Mouse (Mus musculus) urinary bladder, postnatal 25 days (tissue): Measurements from ENCODE around the gene Pla2g6.

Experiments used
- DNase-seq: peaks from one replicate; pipeline ENCODE4 v3.0.0; 2022; ENCODE audit warnings: low spot score

The Pla2g6 gene

DNA sequence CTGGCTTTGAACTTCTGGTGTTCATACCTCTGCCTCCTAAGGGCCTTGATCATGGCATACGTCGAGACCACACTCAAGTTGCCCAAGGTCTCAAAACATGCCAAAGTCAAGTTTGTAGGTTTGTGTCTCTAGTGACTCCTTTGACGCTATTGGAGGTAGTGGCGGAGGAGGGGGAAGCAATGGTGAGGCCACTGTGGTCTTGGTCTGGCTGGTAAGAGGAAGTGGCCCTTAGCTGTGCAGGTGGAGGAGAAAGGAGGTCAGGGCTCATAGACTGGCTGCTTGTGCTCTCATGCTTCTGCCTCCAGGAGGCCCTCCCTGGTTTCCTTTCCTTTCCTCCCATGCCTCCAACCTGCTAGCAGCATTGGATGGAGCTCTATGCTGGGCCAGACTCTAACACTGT is 22.7 kb upstream of the Pla2g6 start:
- DNase-seq = no peak

DNA sequence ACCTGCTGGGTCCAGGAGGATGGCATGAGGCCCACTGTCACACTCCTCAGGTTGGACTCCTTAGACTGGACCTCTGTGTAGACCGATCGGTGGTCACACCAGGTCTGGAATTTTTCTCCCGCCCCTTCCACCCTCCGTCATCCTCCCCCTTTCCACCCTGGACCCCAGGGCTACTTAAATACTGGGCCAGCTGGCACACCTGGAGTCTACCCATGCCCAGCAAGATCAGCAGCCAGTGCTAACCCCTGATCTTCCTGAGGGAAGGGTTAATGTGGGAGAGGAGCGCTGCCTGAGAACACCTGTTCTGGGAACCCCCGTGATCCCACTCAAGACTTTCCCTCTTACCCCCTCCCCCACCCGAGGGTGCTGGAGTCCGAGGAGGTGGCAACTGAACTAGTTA is 20.5 kb upstream of the Pla2g6 start:
- DNase-seq = no peak

DNA sequence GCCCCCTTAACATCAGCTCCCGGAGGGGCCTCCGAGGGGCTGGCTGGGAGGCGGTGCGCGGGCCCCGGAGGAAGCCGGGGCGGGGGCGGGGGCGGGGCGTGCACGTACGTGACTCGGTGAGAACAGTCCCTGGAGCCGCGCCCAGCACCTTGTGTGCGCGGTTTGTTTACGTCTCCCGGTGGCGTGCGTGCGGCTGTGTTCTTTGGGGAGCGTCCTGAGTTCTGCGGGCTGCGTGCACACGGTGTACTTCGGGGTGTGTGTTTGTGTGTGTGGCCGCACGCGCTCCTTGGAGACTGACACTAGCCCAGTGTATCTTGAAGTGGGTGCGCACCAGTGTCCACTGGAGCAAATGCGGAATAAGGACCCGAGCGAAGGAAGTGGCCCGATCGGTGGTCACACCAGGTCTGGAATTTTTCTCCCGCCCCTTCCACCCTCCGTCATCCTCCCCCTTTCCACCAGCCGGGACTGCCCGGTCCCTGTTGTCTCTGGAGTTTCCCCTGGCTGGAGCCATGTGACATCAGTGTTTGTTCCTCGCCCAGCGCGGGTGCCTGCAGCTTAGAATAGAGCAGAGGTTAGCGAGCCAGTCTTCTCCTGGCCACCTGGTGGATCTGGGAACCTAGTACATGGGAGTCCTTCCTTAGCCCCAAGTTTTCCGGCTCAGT is 19.8 kb upstream of the Pla2g6 start:
- peak; percentile 64 for DNase-seq

DNA sequence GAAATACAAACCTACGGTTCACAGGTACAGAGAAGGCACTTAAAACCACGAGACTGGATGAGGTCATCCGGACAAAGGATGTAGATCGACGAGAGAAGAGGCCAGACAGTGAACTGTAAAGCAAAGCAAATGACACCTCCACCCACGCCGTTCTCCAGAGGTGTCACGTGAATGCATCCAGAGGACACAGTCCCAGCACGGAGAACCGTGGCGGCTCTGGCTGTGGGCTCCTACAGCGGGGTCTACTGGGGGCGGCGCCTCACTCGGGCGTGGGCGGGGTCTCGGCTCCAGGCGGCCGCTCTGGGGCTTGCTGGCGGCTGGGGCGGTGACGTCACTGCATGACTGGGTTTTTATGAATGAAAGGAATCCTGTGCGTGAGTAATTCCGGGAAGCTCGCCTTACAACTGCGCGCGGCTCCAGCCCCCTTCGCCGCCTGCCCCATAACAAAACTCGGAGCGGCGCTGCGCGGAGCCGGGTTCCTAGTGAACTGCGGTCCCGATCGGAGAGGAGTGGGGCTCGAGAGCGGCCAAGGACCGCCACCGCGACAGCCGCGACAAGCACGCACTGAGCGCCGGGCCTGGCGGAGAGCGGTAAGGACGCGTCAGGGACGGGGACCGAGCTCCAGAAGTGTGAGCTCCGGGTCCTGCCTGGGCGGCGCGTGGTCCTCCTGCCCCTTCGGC is 19.1 kb upstream of the Pla2g6 start:
- DNase-seq = peak; percentile 93

DNA sequence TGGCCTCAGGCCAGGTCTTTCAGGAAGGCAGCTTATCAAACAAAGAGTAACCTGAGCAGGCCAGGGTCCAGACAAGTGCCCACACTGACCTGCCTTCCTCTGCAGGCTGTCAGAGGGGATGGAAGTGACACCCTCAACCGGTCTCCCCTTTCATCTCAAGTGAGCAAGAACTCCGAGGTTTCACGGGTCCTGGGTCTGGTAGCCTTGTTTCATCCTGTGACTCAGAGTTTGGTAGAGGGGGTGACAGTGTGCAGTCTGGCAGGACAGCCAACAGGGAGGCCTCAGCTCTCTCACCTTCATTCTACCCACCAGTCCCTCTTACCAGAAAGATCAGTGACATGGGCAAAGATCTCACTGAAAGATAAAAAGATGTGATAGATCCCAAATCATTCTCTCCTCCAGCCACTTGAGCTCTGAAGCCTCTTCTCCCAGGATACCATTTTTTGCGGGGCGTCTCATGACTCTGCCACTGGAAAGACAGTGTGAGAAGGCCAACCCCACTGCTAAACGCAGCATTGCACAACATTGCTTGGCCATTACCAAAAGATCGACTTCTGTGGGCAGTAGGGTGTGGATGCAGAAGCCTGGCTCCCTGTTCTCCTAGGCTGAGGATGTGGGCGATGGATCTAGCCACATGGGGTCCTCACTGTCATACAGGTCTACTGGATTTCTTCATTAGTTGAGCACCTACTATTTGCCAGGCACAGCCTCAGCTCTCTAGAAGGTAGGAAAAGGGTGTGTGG is 18.0 kb upstream of the Pla2g6 start, which contains the start of gene Maff:
TSS of gene Maff (plus strand) at position 571 of the 743 bp plus-strand sequence.
- no peak for DNase-seq

DNA sequence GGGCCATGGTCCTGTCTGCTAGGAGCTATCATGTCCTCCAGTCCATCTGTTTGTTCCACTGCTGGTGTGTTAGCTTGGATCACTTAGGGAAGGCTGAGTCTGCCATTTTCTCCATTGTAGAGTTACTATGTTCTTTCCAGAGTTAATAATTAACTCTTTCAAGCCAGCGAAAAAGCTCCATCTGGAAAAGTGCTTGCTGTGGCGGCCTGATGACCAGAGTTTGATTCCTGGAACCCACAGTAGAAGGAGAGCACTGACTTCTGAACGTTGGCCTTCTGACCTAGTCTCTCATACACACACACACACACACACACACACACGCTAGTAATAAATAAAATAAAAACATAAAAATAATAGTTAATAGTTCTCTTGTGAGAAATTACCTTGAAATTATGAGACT is 16.4 kb upstream of the Pla2g6 start:
- DNase-seq = no peak

DNA sequence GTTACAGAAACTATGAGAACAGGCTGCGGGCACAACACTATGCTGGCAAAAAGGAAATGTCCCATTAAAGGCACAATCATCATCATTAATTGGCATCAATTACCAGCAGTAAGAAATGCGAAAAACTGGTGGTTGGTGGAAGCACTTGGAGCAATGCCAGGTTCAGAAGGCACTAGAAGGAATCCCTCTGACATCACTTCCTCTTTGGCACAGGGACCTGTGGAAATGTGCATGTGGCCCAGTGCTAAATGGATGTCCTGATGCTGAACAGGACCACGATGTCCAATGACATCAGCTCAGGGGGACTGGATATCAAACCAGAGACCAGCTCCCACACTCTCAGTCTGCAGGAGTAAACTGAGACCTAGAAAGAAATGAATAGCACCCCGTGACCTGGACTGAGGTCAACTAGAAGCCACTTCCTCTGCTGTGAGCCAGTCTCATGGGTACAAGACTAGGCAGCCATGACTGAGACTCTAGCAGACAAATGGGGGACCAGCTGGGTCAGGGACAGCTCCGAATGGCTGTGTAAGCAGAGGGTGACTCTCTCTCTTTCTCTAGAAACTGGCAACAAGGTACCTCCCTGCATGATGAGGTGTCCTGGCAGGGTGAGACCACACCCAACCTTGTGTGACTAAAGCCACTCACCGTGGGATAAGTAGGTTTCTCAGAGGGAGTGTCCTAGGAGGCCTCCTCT is 14.6 kb upstream of the Pla2g6 start:
- no peak for DNase-seq

DNA sequence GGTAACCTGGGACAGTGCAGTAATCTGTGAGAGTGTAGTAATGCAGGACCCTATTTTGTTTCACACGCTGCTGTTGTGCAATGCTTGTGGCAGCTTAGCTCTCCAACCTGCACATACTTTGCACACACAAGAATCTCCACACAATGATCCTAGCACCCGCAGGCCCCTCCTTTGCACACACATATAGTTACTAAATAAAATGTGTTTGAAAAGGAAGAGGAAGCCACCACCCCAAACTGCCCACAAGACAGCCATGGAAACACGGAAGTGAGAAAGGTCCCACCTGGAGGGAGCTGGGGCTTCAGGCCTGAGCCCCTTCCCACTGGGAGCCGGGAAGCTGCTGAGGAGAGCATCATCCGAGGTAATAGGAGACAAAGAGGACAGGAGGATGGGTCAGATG is 10.8 kb upstream of the Pla2g6 start:
- DNase-seq = no peak

DNA sequence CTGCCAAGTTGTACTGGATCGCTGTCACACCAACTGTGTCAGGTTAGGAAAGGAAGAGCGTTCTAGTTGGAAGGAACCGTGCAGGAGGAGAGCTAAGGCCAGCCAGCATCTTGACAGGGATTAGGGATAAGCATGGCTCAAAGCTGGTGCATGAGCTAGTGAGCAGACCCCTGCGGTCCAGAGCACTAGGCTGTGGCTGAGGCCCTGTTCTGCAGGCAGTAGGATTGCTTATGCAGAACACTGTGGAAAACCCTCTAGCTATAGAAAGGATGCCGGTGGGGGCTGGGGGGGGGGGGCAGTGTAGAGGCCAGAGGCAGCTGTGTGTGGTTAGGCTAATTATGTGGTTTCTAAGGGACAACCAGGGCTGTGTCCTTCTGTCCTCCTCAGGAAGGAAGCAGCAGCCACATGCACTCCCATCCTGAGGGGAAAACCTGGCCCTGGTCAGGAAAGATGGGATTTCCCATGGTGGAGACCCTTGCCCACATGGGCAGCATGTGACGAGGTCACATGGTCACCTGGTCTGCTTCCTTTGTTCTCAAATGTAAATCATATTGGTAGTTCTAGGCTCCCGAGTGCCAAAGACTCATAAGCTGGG is 7.0 kb upstream of the Pla2g6 start:
- DNase-seq = no peak

DNA sequence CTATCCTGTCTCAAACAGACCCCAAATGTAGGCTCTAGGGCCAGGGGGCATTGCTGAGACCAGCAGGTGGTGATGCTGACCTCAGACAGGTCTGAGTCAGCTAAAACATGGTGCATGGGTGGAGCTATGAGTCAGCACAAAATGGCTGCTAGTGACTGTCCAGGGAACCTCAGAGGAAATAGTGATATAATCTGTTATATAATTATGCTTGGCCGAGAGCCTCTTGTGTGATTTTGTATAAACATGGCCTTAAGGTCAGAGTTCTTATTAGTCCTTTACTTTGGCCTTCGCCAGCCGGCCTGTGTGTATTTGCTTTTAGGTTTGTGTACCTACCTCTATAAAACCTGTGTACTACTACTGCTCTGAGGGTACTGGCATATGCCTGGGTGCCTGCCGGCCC is 5.2 kb upstream of the Pla2g6 start:
- DNase-seq = no peak

DNA sequence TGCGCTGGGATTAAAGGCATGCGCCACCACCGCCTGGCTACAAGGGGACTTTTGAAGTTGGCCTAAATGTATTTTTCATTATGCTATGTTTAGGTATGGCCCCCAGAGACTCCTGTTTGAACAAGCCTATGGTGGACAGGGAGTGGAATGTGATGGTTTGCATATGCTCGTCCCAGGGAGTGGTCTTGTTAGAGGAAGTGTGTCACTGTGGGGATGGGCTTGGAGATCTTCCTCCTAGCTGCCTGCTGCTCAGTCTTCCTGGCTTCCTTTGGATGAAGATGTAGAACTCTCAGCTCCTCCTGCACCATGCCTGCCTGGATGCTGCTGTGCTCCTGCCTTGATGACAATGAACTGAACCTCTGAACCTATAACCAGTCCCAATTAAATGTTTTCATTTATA is 2.3 kb upstream of the Pla2g6 start:
- DNase-seq = no peak

DNA sequence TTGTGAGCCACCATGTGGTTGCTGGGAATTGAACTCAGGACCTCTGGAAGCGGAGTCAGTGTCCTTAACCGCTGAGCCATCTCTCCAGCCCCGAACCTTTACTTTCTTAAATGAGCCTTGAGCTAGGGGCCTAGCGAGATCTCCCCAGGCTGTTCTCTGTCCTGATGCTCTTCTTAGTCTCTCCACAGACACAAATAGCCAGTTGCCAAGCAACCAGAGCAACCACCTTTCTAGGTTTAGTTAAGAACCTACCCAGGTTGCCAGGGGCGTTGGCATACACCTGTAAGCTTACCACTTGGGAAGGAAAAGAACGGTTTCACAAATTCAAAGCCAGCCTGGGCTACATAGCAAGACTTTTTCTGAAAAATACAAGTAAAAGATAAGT is 1.8 kb upstream of the Pla2g6 start:
- no peak for DNase-seq

DNA sequence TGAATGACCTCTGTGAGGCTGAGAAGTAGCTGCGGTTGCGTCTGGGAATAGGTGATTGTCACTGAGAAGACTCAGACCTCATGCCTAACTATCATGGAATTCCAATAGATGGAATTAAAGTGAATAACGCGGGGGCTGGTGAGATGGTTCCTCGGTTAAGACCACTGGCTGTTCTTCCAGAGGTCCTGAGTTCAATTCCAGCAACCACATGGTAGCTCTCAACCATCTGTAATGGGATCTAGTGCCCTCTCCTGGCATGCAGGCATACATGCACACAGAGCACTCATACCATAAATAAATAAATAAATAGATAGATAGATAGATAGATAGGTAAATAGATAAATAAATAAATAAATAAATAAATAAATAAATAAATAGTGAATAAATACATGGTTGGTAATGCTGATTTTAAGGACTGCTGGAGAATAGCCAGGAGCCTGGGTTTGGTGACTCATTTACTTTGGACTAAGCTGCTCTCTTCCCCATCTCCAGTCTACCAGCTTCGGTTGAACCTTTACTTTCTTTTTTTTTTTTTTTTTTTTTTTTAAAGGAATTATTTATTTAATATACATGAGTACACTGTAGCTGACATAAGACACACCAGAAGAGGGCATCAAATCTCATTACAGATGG is 1.3 kb upstream of the Pla2g6 start:
- DNase-seq = no peak

DNA sequence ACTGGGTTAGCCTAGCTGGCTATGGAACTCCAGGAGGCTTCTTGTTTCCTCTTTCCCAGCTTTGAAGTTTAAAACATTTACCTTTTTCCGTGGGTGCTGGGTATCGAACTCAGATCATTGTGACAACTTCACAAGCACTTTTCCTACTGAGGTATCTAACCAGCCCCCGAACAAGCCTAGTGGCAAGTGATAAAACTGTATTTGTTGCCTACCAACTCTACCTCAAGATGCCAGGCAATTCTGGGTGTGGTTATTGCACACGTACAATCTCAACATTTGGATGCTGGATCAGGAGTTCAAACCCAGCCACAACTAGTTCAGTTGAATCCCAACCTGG is 717 bp upstream of the Pla2g6 start:
- no peak for DNase-seq

DNA sequence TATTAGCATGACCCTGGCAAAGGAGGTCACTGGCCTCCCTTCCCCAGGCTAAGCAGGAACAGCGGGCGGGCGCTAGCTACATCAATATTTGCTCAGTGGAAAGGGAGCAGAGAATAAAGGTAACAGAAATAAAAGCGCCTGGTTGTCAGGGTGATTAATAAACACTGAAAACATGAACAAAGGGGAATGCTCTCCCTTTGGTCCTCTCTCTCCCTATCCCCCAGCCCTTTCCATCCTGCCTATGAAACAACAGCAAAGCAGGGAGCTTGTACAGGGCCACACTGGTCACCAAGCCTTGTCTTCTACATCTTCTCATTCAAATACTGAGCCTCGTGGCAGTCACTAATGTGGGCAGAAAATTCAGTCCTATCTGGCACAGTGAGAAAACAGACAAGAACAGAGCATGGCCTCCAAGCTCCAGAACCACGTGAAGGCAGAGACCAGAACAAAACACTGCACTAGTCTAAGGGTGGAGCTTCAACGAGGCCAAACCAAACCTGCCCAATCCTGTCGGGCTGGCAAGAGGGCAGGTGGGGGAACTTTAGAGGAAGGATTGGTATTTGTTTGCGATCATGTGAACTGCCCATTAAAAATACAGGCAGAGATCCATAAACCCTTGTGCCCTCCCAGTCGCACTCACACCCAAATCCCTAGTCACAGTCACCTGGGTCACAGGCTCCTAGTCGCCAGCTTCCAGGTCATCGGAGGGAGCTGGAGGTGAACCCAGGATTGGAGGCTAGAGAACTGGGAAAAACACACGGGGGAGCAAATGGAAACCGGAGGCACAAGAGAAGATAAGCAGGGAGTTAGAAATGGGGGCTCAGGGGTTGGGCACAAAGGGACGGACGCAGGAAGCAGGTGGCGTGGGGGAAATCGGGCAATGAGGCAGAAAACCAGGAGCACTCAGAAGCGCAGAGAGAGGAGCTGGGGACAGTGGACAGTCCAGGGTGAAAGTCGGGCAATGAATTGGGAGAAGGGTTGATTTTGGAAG is 924 bp downstream of the Pla2g6 start:
- no peak for DNase-seq

DNA sequence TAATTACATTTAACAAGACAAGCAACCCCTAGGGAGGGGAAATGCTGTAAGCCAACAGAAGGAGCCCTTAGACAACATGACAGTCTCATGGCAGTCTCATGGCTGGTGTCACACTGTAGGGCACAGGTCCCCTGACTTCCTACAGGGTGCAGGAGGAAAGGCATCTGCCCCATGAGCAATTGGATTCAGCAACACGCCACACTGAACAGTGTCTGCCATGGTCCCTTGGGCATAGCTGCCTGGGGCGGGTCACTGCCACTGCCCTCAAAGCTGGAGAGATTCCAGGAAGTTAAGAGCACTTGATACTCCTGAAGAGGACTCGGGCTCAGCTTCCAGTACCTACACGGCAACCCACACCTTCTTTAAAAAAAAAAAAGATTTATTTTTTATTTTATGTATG is 1.9 kb downstream of the Pla2g6 start:
- no peak for DNase-seq

DNA sequence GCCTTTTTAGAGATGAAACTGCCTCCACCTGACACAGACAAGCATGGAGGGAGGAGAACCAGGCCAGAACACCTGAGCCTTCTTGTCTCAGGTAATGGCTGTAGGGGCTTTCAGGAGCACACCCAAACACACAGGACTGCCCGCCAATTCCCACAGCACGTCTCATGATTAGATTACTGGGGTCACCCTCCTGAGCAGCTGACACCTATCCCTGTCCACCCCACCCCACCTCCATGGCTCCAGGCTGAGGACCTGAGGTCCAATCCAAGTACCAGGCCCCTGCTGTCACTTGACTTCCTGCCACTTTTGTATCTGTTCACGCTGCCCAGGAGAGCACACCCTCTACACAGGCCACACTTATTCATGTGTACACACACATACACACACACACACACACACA is 2.4 kb downstream of the Pla2g6 start:
- DNase-seq = no peak

DNA sequence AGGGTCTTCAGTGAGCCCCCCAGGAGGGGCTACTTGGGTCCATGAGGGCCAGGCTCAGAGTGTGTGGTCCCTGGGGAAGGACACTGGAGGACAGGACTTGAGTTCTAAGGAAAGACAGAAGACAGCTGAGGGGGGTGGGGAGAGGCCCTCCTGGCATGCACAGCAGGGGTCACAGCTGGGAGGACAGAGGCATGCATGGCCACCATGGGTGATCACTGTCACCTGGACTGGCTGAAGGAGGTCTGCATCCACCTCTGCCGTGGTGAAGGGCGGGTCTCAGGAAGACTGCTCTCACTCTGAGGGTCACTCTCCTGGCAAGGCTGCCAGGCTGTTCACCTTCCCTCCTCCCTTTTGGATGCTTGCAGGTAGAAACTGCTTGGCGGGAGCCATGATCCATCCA is 3.8 kb downstream of the Pla2g6 start:
- DNase-seq = no peak

DNA sequence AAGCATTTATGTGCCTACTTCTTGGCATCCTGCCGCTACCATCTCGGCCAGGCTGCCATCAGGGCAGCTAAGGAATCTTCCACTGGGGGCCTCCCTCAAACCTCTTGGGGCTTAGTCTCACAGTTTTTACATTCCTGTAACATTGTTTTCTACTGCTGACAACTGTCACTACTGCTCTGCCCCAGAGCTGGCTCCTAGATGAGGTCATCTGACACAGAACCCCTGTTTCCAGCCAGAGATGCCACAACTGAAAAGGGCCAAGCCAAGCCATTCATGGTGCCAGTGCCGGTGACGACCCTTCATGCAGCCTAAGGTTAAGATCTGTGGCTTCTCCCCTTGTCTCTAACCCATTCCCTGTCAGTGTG is 4.4 kb downstream of the Pla2g6 start:
- no peak for DNase-seq

DNA sequence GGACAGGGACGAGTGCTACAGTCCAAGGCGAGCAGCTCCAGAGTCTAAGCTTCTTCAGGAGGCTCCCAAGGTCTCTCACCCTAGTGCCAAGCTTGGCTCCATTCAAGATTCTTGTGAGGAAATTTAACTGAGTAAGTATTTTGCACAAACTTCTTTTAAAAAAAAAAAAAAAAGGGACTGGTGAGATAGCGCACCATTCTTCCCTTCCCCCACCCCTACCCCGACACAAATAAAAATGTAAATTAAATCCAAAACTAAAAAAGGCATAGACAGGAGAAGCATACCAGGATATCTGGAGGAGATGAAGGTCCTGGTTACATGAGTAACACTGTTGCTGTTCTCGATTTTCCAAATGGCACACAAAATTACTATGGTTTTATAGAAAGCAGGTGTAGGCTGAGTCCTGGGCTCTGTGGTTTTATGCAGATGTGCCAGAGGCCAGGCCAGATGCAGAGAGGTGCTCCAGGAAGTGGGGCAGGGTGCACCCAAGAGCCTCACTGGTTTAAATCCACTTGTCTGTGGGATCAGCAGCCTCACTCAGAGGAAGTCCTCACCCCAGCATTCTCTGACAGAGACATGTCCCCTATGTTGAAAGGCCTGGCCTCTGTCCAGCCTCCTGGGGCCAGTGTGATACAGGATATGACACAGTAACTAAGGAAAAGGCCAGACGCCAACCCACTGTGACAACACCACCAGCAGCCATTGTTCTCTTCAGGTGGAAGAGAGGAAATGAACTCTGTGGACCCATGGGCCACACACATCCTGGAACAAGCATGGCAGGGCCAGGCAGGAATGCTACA is 5.0 kb downstream of the Pla2g6 start:
- DNase-seq = no peak
